Mouse (Mus musculus) 3T3-L1 (cell line): ENCODE results near the gene Olfr509.
"Not testable (repeated sequence)": the region's sequence is repeated elsewhere in the genome, so short reads cannot be mapped to it uniquely, and the experiment has no call there.

Experiments
- DNase-seq: peaks from one replicate; pipeline ENCODE4 v3.0.0-alpha.2; 2015; ENCODE audit warnings: low read depth, low spot score

Olfr509 gene

GRCm38 (mm10) chr7:108651806-108652205 lies at the start of gene Olfr509:
Gene Olfr509 (minus strand): TSS chr7:108651906.
- no peak for DNase-seq

- DNase-seq, result no peak
Observed at GRCm38 (mm10) chr7:108678886-108679285, 27.2 kb upstream of the Olfr509 start.

GRCm38 (mm10) chr7:108671058-108671457 lies 19.4 kb upstream of the Olfr509 start:
- DNase-seq, result no peak

- no peak for DNase-seq
Observed at GRCm38 (mm10) chr7:108666118-108666517, 14.4 kb upstream of the Olfr509 start, which contains the start of gene Olfr510. Gene Olfr510 (plus strand): TSS chr7:108666418.

- DNase-seq, result no peak
Observed at GRCm38 (mm10) chr7:108662419-108662818, 10.7 kb upstream of the Olfr509 start.

- no peak for DNase-seq
Observed at GRCm38 (mm10) chr7:108629694-108630093, 22.0 kb downstream of the Olfr509 start, which contains the start of gene Olfr508. Gene Olfr508 (plus strand): TSS chr7:108629994.

GRCm38 (mm10) chr7:108621514-108621913 lies 30.2 kb downstream of the Olfr509 start, which contains the start of gene Olfr507:
Gene Olfr507 (plus strand): TSS chr7:108621814.
- no peak for DNase-seq

GRCm38 (mm10) chr7:108616781-108617180 lies 34.9 kb downstream of the Olfr509 start:
- not testable (repeated sequence) for DNase-seq

- DNase-seq, result no peak
Observed at GRCm38 (mm10) chr7:108614110-108614509, 37.6 kb downstream of the Olfr509 start.

GRCm38 (mm10) chr7:108610487-108610886 lies 41.2 kb downstream of the Olfr509 start, which contains the start of gene Olfr506:
Gene Olfr506 (plus strand): TSS chr7:108610787.
- DNase-seq, result no peak

- not testable (repeated sequence) for DNase-seq
Observed at GRCm38 (mm10) chr7:108601916-108602315, 49.8 kb downstream of the Olfr509 start.
